Mouse (Mus musculus) layer of hippocampus, adult 9-11 months (tissue): ENCODE data around the gene Galnt14.

ENCODE experiments used
- DNase-seq: peaks from one replicate; pipeline ENCODE4 v3.0.0; 2022

The Galnt14 gene

DNA sequence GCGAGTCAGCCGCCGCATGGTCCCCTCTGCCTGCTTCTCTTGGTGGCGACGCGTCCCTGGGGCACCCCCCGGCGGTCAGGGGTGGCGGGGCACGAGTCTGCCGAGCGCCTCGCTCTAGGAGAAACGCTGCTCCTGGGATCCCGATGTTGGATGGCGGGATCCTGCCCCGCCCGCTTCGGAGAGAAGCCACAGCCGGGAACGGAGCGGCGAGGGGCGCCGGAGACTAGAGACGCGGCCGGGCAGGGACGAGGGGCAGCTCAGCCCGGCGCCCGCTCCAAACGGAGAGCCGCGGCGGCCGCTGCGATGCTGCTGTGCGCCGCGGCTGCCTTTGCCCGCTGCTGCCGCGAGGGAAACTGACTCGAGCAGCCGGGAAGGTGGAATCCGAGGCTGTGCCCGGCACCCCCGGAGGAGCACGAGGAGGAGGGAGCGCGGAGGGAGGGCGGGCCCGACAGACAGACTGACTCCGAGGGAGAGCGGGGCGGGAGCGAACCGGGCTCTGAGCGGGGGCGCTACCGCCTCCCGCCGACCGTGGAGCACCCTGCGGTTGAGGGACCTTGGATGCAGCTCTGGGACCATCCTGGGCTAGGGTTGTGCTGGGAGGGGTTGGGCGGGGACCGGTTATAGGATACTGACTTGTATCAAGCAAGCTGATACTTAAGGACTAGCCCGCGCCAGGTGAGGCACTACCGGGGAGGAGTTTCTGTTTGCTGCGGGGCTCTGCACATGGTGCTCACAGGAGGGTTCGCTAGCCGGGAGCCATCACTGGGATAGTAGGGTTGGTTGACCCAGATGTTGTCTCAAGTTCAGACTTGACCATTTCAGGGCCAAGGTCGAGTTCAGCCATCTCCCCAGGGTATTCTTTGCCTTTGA lies at the start of gene Galnt14:
Galnt14 (minus strand) TSS at position 412 of the 870 bp plus-strand sequence.
- DNase-seq, result peak; percentile 63

DNA sequence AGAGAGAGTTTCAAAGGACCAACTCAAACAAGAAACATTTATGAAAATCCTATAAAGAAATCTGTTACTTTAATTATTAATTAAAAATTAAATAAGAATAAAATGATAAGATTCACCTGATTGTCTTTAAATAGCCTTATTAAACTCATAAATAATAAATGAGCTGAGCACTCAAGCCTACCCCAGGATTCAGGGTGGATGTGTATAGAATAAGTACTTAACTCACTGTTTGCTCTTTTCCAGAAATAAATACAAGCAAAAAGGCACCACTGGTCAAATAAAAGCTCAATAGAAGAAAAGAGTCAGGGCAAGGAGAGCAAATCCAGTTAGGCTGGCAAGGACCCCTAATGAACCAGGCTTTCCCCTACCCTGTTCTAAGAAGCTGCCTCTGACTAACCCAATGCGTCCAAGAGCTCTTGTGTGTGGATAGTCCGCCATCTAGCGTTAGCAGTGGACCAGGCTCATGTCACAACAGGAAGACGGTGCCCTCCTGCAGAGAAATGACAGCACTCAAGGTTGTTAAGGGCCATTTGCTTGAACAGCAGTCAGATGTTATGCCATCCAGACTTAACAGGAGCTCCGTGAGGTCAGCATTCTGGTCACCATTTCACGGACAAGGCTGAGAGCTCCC lies 33.5 kb upstream of the Galnt14 start:
- DNase-seq, result peak; percentile 69

DNA sequence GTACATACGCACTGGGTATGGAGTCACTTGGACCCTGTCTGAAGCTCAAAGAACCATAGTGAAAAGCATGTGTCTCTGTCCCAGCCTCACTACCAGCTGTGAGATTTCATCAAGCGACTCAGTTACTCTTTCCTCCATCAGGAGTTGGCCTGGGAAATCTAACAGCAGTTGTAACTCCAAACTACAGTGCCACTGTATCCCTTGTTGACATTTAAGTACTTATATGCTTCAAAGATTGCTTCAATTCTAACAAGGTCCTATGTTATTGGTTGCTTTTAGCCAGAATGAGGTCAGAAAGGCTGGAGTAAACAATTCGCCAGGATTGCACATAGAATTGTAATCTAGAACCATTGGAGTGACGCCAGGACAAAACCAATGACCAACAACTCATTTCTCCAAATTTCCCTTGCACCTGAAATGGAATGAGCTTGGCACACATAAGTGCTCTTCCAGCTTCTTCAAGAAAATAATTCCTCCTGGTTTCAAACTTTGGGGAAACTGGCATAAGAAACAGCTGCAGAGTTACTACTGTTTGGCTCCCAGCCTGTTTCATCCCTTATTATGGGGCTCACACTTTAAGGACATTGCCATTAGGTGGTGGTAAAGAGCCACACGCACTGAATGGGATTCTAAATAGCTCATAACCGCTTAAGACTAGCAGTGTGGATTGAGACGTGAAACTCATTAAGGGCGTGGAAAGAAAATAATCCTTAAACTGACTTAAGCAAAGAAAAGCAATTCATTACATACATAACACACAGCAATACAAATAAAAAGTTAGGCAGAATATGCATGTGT lies 13.8 kb upstream of the Galnt14 start:
- DNase-seq, result no peak

DNA sequence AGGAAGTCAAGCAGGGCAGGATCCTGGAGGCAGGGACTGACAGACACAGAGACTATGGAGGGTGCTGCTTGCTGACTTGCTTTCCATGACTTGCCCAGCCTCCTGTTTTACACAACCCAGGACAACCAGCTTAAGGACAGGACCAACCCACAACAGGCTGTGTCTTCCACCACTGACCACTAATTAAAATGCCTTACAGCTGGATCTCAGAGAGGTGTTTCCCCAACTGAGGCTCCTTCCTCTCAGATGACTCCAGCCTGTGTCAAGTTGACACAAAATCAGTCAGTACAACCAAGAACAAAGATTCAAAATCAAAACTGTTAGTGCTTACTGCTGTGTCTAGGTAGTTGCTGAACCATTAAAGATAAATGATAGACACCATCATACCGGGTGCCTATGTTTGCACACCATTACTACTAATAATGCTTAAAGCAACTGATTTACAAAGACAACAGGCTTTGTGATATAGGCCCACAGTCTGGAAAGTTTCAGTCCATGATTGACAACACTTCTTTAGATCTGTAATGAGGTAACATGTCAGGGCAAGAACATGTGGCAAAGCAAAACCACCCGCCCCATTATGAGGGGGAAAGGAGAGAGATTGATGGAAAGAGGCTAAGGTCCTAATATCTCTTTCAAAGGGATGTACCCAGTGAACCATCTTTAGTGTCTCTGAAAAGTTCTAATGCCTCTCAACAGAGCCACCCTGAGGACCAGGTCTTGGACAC lies 8.9 kb upstream of the Galnt14 start:
- DNase-seq, result no peak

DNA sequence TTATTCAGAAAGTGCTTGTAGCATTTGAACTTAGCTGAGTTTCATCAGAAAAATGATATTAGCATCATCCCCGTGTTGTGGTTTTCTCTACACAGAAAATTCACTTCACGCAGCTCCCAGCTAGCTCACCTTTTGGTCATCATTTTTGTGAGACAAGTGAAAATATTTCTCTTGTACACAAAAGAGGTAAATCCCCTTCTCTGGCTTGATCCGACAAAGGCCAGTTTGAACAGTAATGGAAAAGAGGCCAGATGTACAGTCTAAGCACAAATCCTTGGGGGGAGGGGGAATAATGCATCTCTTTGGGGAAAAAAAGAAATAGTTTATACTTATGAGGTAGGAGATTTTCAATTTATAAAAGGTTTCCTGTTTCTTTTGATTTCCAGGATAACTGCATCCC lies 6.4 kb upstream of the Galnt14 start:
- no peak for DNase-seq

DNA sequence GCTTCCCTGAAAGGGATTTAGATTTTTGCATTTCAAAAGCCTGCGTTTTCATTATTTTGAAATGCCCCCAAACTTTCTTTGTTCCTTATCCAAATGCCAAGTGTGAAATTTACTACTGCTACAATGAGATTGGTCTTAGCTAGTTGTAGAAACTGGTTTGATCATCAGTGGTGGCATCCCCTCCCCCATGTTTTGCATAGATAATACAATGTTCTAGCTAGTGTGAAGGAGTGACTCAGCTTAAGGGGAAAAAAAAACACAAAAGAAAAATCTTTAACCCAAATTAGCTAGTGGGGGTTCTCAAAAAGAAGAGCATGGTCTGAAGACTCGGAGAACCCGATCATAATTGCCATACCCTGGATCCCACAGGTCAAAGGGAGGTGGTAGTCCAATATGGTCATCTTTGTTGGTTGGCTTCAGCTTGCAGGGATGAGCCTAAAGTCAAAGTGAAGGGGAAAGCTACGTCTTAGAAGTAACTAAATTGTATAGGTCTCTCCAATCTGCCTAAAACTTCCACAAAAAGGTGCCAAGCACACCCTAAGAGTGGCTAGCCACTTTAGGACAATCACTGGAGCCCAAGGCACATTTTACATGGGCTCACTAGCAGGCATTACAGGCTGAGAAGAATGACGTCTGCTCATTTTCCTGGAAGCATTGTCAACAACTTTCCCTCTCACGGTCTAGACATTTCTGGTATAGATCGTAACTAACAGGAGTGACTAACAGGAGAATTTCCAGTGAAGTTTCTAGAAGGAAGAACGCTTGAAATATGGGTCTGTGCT lies 4.4 kb upstream of the Galnt14 start:
- DNase-seq, result no peak

DNA sequence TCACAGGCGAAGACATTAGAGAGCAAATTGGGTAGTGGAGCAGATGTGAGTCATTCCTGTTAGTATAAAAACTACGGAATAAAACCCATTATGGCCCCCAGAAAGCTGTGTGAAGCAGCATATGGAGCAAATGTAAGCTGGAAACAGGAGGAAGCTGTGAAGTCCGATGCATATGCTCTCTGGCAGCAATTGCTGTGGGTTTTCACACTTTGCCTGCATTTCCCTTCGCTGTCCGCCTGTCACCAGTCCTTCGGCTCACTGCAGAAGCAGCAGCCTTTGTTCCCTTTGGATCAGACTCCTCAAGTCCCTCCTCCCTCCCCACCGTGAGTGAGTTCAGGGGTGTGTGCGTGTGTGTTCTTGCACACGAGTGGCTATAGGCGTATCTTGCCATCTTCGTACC lies 3.1 kb upstream of the Galnt14 start:
- peak; percentile 61 for DNase-seq

DNA sequence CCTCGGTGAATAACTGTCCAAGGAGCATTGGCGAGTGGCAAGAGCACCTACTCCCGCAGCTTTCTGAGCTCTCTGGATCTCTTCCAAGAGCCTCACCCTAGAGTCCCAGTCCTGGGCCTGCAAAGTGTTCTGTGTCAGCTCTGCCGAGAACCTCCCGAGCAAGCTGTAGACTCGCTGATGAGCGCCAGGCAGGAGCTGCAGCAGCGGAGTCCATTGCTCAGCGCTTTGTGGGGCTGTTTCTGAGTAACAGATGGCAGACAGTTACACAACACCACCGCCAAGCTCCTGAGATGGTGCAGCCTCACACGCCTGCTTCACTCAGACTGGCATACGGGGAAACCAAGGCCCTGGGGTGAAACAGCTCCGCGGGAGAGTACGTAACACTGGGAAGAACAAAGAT lies 1.7 kb upstream of the Galnt14 start:
- peak; percentile 87 for DNase-seq

DNA sequence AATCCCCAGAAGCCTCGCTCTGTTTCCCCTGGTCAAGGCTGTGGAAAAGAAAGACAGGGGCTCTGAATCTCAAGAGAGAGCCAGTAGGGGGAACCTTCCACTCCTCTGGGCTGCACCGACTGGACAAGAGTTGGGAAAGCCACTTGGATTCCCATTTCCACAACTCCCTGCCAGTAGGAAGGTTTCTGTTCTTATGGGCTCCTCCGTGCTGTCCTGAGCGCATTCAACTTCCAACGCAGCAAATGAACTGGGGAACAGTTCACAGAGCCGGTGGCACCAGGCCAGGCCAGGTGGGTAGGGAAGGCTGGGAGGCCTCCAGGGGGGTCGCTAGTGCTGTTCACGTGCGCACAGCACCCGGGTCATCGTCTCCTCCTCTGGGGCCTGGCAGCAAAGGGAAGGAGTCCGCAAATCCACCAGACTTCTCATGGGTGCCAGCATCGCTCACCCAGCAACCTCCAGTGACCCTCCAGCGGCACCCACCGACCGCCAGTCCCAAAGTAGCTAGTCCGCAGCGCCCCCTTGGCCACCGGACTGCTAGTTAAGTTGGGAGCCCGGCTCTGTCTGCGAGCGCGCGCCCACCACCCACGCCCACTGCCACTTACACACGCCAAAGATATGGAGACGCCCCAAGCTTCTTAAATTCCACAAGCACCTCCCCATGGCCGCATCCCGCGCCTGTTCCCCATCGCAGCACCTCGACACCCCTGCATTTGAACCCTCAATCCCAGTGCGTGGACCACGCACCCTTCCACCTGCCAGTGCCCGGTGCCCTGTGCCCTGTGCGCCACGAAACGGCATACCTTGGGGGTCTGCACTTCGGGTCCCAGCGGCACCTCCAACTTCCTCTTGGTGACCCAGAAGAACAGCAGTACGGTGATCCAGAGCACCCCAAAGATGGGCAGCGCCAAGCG lies 867 bp downstream of the Galnt14 start:
- peak; percentile 54 for DNase-seq

DNA sequence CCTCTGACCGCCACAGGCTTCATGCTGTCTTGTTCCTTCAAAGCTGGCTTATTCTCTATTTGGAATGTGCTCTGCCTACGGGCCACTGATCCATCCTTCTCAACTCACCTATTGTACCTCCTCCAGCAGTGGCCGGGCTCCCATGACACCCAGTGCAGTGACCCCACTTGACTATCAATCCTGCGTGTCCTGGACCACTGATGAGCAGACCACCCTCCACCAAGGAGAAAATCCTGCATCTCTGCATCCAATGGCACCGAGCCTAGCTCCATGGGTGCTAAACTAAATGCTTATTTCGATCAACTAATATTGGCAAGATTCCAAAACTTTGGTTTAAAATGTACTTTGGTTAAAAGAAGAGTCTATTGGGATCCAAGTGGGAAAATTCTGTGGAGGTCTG lies 1.8 kb downstream of the Galnt14 start:
- no peak for DNase-seq

DNA sequence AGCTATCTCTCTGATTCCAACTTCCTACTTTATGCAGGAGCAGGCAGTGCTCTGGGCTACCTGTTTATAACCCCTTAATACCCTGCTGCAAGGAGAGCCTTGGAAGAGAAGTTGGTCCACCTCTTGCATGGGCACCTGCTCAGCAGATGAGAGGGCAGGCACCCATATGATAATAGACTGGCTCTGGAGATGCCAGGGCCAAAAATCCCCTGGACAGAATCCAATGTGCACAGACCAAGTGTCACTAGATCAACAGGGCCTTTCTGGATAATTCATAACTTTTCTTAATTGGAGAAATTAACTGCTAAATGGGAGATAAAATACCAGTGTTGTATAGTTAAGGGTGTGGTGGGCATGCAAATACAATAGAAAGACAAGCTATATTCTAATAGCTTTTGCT lies 6.7 kb downstream of the Galnt14 start:
- no peak for DNase-seq

DNA sequence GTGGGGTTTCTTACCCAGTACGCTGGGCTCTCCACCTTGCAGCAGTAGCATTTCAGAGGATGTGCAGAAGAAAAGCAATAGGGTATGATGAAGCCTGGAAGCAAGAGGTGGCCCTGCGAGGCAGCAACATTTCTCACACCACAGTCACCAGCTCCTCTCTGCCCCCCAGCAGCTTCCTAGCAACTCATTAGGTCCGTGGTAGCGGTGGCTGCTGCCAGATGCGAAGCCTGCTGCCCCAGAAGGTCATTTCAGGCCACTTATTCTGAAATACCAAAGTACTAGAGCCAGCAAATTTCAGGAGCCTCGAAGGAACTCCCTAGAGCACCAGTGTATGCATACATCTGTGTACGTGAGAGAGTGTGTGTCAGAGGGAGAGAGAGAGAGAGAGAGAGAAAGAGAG lies 9.2 kb downstream of the Galnt14 start:
- no peak for DNase-seq

DNA sequence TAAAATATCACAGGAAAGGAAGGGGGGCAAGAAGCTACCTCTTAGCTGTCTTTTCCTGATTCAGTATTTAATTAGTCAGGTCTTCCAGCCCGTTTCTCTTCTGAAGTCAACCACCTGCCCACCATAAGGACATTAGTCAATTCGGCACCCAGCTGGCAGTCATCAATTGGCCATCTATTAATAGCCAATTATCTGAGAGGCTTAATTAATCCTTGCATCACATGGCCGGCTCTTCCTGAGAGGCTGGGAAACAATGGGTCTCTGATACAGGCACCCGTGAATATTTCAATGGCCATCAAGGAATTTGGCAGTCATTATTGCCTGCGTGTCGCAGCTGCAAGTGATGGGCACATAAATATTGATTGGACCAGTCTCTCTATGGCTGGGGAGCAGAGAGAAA lies 10.4 kb downstream of the Galnt14 start:
- peak; percentile 31 for DNase-seq

DNA sequence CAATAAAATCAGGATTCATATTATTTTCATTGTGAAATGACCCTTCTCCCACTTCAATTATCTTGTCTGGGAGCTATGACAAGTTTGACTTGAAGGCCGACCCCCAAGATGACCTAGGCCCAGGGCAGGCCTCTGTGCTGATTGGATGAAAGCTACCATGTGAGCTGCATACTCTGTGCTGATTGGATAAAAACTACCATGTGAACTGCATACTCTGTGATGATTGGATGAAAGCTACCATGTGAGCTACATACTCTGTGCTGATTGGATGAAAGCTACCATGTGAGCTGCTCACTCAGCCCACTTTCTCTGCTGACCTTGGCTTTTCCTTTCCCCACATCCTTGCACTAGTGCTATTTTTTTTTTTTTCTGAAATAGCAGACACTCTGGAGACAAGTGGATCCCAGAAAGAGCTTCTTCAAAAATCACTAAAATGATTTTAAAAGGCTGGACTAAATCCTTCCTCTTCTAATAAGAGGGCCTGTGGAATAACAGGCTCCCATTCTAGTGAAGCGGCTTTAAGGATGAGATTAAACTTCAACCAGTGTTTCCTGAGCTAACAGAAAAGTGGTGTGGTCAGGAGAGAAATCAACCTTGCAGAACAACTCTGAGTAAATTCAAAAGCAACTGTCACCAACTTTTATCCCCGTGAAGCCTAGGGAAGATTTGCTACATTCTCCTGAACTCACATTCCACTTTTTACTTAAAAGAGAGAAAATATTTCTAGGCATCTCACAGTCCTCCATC lies 15.9 kb downstream of the Galnt14 start:
- no peak for DNase-seq

DNA sequence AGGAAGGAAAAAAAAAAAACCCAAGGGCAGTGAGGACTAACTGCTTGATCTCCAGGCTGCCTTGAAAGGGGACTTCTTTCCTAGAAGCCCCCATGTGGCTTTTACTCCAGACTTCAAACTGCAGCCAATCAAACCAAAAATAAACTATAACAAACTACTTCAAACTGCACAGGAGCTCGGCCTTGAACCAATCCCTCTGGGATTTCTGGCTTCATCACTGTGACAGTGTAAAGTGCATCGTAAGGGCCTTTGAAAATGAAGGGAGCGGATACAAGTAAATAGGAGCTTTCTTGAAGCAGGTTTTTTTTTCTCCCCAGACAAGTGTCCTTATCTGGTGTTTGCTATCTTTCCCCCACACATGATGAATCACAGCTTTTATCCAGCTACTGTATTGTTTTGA lies 22.0 kb downstream of the Galnt14 start:
- no peak for DNase-seq

DNA sequence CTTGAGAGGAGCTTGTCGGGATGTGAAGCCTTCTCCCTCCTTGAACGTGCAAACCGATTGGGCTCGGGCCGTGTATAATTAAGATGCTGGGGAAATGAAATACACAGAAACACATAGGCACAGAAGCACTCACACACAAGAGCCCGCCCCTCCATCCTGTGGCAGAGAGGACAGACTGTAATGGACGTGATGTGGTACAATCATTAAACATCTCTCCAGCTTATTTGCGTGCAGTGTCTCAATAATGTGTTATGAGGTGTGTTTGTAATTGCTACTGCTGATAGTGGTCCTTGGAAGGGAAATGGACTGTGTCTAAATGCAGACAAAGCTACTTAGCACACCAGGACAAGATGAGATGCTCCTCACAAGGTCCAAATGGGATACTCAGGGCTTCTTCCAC lies 24.0 kb downstream of the Galnt14 start:
- DNase-seq, result no peak

DNA sequence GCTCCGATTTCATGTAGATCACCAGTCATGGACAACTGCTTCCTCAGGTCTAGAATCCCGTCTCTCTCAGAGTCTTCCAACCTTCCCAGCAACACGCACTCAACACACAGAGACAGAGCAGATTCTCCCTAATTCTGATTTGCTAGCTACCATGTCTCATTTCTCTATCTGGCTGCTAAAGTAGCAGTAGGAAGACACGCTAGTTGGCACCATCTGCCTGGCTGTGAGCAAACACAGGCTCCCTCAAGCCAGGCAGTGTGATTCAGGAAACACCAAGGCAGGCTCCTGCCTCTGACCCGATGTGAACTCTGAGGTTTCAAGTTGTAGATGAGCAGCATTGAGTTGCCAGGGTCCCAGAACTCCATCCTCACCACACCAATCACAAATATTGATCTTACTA lies 25.5 kb downstream of the Galnt14 start:
- peak; percentile 56 for DNase-seq

DNA sequence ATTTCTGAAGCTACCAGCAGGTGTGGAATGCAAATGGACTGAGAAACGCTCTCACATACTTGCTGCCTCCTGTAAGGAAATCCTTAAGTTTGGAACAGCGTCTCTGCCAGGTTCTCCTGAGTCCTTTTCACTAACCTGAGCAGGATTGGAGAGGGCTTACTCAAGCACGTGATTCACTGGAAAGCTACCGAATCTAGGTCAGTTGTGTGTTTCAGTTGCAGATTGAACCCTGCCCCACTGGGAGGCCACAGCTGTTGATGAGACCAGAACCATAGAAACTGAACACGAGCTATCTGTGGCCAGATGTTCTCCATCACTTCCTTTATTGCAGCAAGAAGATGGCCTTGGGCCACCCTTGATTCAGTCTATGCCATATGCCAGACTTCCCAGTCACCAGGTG lies 38.3 kb downstream of the Galnt14 start:
- DNase-seq, result no peak

DNA sequence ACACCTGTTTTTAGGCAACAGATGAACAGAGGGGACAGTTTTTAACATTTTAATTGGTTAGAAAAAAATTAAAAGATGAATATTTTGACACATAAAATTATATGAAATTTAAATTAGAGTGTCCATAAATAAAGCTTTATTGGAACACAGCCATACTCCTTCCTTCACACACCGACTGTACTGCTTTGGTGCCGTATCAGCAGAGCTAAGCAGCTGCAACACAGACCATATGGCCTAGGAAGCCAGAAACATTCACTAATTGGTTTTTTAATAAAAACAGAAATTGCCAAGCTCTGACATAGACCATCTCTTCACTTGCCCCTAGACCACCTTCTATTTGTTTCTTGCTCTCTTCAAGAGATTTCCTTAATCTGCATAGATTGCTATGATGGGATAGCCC lies 40.2 kb downstream of the Galnt14 start:
- DNase-seq, result peak; percentile 14

DNA sequence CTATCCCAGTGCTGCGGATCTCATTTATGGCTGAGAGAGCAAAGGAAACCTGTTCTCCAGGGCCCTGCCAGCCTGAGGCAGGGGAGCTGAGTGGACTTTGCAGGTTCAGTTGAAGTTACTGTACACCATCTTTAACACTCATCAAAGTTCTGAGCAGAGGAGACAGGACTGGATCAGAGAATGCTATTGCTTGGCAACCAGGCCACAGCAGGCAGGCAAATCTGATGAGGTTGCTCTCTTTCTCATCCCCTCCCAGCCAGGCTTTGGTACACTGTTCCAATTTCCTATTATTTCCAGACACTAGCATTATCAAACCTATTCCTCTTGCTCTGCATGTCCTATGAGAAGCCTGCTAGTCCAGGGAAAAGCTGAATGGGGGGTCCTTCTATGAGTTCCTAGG lies 41.3 kb downstream of the Galnt14 start:
- DNase-seq, result no peak
